Mouse (Mus musculus) limb, embryonic 15.5 days (tissue): ENCODE results near the gene Zfp683. TPM values are rescaled to one million over a fixed set of nuclear protein-coding genes. Genes with fewer than 3 reads are reported as not detected.
A peak's percentile ranks its signal among the peaks of the same experiment; 100 is the strongest.

Experiments used
- ATAC-seq: fragments of 200-750 bp; cut with Nextera tagmentation; 2 replicates; pipeline ENCODE4 v1.8.0; 2017; ENCODE audit warnings: low read depth, moderate TSS enrichment; ENCODE audit not compliant: insufficient number of reproducible peaks, low FRiP score, low TSS enrichment
- H3K27ac ChIP-seq: fragments of 300-500 bp; sonication (generic); 2 replicates; pipeline ENCODE4 v1.5.1; 2015; ENCODE audit warnings: moderate library complexity, mild to moderate bottlenecking, inconsistent platforms
- H3K27me3 ChIP-seq: fragments of 300-500 bp; sonication (generic); 2 replicates; pipeline ENCODE4 v1.6.1; 2015; ENCODE audit warnings: inconsistent platforms
- H3K36me3 ChIP-seq: fragments of 300-500 bp; sonication (generic); 2 replicates; pipeline ENCODE4 v1.6.1; 2015; ENCODE audit warnings: inconsistent platforms
- H3K4me1 ChIP-seq: fragments of 300-500 bp; sonication (generic); 2 replicates; pipeline ENCODE4 v1.6.1; 2015; ENCODE audit warnings: inconsistent platforms
- H3K4me2 ChIP-seq: fragments of 300-500 bp; sonication (generic); 2 replicates; pipeline ENCODE4 v1.6.1; 2015; ENCODE audit warnings: mild to moderate bottlenecking, inconsistent platforms
- H3K4me3 ChIP-seq: fragments of 300-500 bp; sonication (generic); 2 replicates; pipeline ENCODE4 v1.5.1; 2015; ENCODE audit warnings: mild to moderate bottlenecking, inconsistent platforms
- H3K9ac ChIP-seq: fragments of 300-500 bp; sonication (generic); 2 replicates; pipeline ENCODE4 v1.6.1; 2015; ENCODE audit warnings: inconsistent platforms
- H3K9me3 ChIP-seq: fragments of 300-500 bp; sonication (generic); 2 replicates; pipeline ENCODE4 v1.6.1; 2016; ENCODE audit warnings: inconsistent platforms
- WGBS: fragments of 180-500 bp; shearing (Covaris S2); methylation state at CpG from one replicate; pipeline ENCODE4 v1.1.7; 2015; 5-methylcytosine and 5-hydroxymethylcytosine counted together
- polyA plus RNA-seq: library from polyadenylated mRNA; unstranded; fragments of >200 nt; fragmentation: Nextera tagmentation; extraction: Ambion mirVana; gene quantifications from 2 replicates; pipeline ENCODE4 v1.2.1, GENCODE M21; 2015

Gene Zfp683
- not detected in 2 replicates for polyA plus RNA-seq

GRCm38 (mm10) chr4:134053538-134053937 is at the start of gene Zfp683:
Zfp683 (plus strand) TSS chr4:134053838.
- H3K9ac ChIP-seq, result no peak within 1 kb of the TSS
- no peaks in the 10 kb centered on the region for H3K36me3 ChIP-seq
- no peak within 1 kb of the TSS for H3K4me3 ChIP-seq
- H3K27ac ChIP-seq, result no peak within 1 kb of the TSS
- H3K4me2 ChIP-seq, result no peak within 1 kb of the TSS
- peaks cover 7% of the 10 kb centered on the region for H3K4me1 ChIP-seq
- WGBS, result 81% methylated on average over 3 of the region's 3 CpGs
- no peaks in the 10 kb centered on the region for H3K27me3 ChIP-seq
- H3K9me3 ChIP-seq, result no peaks in the 10 kb centered on the region
- no peak for ATAC-seq

DNA sequence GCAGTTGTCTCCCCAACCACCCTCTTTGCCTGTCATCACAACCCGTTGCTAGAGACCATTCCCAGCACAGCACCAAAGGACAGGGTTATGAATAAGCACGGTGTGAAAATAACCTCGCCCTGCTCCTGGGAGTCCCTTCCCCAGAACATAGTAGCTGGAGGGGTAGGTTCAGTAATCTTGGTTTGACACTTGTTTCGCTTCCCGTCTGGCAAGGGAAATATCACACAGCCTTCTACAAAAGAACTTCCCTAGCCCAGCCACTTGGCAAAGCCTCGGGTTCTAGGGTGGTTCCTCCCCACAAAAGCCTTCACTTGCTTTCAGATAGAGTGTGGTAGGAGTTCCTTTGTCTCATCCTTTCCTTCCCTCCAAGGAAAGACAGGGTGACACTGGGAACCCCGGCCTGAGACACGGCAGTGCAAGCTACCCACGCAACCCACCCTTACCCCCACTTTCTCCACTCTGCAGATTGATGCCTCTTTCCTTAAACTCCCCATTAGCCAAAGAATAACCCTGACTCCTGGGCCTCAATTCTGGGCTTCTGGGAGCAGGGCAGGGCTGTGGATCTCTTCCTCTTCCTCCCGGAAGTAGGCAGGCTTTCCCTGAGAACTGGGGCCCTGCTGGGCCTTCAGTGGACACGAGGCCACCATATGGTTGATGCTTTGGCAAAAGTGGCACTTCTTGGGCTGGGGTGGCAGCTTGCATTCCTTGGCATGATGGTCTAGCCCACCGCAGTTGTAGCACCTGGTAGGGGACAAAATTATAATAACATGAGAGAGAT is 47.9 kb upstream of the Zfp683 start:
- Histone ChIP-seq H3K36me3 (no peaks in the 10 kb centered on the region), H3K27me3 (no peaks in the 10 kb centered on the region), H3K27ac (no peak overlapping the region), H3K4me1 (no peaks in the 10 kb centered on the region; the same call in 1 of the 2 replicates), H3K9me3 (no peaks in the 10 kb centered on the region), H3K4me2 (no peak overlapping the region), H3K4me3 (no peak overlapping the region), H3K9ac (no peak overlapping the region)
- ATAC-seq, result no peak
- 79% methylated on average over 12 of the region's 12 CpGs for WGBS

DNA sequence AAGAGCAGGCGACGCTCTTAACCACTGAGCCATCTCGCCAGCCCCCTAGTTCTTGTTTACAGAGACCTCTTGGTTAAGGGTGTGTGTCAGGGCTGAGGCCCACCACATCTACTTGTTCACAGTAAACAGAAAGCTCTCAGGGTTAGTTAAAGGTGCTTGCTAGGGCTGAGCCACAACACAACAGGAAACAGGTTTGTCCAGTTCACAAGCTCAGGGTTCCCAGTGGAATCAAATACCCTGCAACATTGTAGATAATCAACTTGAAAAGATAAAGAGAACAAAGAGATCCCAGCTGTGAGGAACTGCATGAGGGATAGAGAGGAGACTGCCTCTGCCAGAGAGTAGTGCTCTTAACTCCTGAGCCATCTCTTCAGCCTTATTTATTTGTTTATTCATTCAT is 46.8 kb upstream of the Zfp683 start:
- peaks cover 6% of the 10 kb centered on the region for H3K4me1 ChIP-seq
- H3K36me3 ChIP-seq, result no peaks in the 10 kb centered on the region
- no peaks in the 10 kb centered on the region for H3K27me3 ChIP-seq
- no peaks in the 10 kb centered on the region for H3K9me3 ChIP-seq
- no peak overlapping the region for H3K4me2 ChIP-seq
- no peak overlapping the region for H3K27ac ChIP-seq
- H3K4me3 ChIP-seq, result no peak overlapping the region
- no peak overlapping the region for H3K9ac ChIP-seq
- 87% methylated on average over 3 of the region's 3 CpGs for whole genome bisulfite sequencing
- no peak for ATAC-seq

DNA sequence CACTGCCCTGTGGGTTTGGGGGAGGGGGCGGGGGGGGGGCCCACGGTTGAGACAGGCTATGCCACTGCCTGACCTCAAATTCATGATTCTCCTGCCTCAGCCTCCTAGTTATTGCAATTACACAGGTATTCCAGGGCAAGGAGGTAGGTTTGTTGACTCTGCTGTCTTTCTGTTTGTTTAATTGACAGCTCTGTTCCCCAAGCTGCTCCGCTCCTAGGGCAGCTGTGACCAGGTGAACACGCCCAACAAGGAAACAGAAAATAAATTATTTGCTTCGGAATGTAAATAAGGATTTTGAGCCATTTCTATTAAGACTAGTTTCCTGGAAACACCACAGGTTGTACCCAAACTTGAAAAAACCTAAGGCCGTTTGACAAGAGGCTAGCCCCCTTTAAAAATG is 43.9 kb upstream of the Zfp683 start:
- H3K9ac ChIP-seq, result no peak overlapping the region
- 0 out of 2 replicates have a peak, but pooled peaks cover 6% of the 10 kb centered on the region for H3K27me3 ChIP-seq
- no peaks in the 10 kb centered on the region for H3K9me3 ChIP-seq
- H3K4me1 ChIP-seq, result peaks cover 6% of the 10 kb centered on the region
- no peak overlapping the region for H3K4me3 ChIP-seq
- H3K27ac ChIP-seq, result no peak overlapping the region
- no peak overlapping the region for H3K4me2 ChIP-seq
- no peaks in the 10 kb centered on the region for H3K36me3 ChIP-seq
- 62% methylated on average over 6 of the region's 6 CpGs for WGBS
- ATAC-seq, result no peak

DNA sequence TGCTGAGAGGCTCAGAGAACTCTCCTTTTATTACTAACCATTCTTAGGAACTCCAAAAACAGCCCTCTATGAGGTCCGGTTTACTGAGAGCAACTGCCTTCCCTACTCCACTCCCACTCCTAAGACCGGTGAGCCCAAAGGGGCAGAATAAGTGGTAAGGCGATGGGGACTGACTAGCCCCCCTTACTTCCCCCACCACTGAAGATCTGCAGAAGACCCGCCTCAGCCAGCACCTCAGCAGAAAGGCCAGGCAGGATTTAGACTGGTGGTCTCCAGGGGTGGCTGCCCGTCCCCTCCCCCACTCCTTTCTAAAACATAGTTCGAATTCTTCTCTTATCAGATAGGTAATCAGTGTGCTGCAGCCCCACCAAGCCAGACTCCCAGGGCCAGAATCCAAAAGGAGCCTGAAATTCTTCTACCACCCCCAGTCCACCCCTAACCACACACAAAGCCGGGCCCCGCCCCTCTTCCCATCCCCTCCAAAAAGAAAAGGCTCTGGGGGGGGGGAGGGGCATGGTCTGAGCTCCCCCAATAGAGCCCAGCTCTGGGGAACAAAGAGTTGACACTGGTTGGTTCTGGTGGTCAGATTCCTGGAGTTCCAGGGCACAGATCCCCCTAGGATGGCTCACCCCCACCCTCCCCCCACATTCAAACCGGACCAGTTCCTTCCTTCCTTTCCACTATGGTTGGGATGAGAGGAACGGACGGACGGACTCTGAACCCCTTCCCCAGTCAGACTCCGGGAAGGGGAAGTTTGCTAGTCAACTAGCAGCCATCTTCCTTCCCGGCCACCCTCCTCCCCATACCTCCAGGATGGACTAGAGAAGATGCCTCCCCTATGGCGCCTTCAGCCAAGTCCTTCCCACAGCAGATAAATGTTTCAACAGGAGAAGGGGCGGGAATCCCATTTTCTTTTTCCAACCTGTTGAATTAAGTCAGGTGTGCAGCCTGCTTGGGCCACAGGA is 41.9 kb upstream of the Zfp683 start:
- no peak overlapping the region for H3K4me2 ChIP-seq
- H3K27ac ChIP-seq, result no peak overlapping the region
- no peak for ATAC-seq
- H3K4me3 ChIP-seq, result no peak overlapping the region
- no peaks in the 10 kb centered on the region for H3K9me3 ChIP-seq
- WGBS, result 24% methylated on average over 16 of the region's 16 CpGs
- peaks cover 19% of the 10 kb centered on the region for H3K27me3 ChIP-seq
- H3K36me3 ChIP-seq, result no peaks in the 10 kb centered on the region
- no peak overlapping the region for H3K9ac ChIP-seq
- peaks cover 7% of the 10 kb centered on the region for H3K4me1 ChIP-seq

GRCm38 (mm10) chr4:134012858-134013528 is 40.6 kb upstream of the Zfp683 start:
- peaks cover 20% of the 10 kb centered on the region for H3K4me1 ChIP-seq
- no peaks in the 10 kb centered on the region for H3K9me3 ChIP-seq
- no peak overlapping the region for H3K4me2 ChIP-seq
- no peak overlapping the region for H3K9ac ChIP-seq
- peaks cover 31% of the 10 kb centered on the region for H3K27me3 ChIP-seq
- no peak for ATAC-seq
- 50% methylated on average over 12 of the region's 12 CpGs for WGBS
- H3K27ac ChIP-seq, result no peak overlapping the region
- no peaks in the 10 kb centered on the region for H3K36me3 ChIP-seq
- no peak overlapping the region for H3K4me3 ChIP-seq

DNA sequence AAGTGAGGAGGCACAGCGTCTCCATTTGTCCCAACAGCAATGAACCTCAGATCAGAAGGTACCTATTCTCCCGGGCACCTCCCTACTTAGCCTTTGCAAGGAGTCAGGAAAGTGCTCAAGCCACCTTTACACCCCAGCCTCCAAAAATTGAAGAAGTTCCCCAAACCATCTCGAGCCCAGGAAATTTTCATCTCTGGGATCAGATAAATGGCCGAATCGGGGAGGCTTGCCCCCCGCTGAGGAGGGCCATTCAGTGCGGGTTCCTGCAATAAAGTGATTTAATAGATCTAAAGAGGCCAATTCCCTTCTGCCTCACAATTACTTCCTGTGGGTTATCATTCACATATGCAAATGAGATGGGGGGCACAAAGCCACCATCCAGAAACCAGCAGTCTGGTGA is 37.4 kb upstream of the Zfp683 start:
- H3K9ac ChIP-seq, result no peak overlapping the region
- peaks cover 24% of the 10 kb centered on the region for H3K4me1 ChIP-seq
- H3K36me3 ChIP-seq, result no peaks in the 10 kb centered on the region
- no peak overlapping the region for H3K4me3 ChIP-seq
- 7% methylated on average over 7 of the region's 7 CpGs for WGBS
- H3K27me3 ChIP-seq, result peaks cover 57% of the 10 kb centered on the region
- H3K9me3 ChIP-seq, result no peaks in the 10 kb centered on the region
- no peak overlapping the region for H3K4me2 ChIP-seq
- ATAC-seq, result no peak
- no peak overlapping the region for H3K27ac ChIP-seq

DNA sequence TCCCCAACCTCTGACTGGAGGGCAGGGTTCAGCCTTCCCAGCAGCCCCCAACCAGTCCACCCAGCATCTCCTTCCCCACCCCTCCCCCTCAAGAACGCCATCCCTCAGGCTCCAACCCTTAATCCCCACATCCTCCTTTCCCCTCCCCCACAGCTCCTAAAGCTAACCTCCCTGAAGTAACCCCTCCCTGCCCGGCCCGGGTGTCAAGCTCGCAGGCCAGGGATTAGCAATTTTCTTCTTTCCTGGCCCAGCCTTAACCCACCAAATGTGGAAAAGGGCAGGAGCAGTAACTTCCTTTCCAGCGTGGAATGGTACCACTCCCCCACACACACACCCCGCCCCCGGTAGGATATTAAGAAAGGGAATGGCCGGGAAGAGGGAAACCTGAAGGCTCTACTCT is 36.9 kb upstream of the Zfp683 start:
- H3K27me3 ChIP-seq, result peaks cover 57% of the 10 kb centered on the region
- no peak overlapping the region for H3K27ac ChIP-seq
- no peak for ATAC-seq
- no peak overlapping the region for H3K9ac ChIP-seq
- WGBS, result 2% methylated on average over 8 of the region's 8 CpGs
- no peak overlapping the region for H3K4me3 ChIP-seq
- H3K4me1 ChIP-seq, result peaks cover 19% of the 10 kb centered on the region
- H3K4me2 ChIP-seq, result no peak overlapping the region
- H3K36me3 ChIP-seq, result no peaks in the 10 kb centered on the region
- H3K9me3 ChIP-seq, result no peaks in the 10 kb centered on the region

- no peak for ATAC-seq
- Histone ChIP-seq H3K4me1 (peaks cover 18% of the 10 kb centered on the region), H3K27ac (no peak overlapping the region), H3K4me3 (no peak overlapping the region), H3K4me2 (no peak overlapping the region), H3K27me3 (peaks cover 55% of the 10 kb centered on the region), H3K9me3 (no peaks in the 10 kb centered on the region), H3K36me3 (no peaks in the 10 kb centered on the region), H3K9ac (no peak overlapping the region)
- WGBS, result 3% methylated on average over 21 of the region's 21 CpGs
Measured at GRCm38 (mm10) chr4:134017201-134017865, 36.3 kb upstream of the Zfp683 start.

DNA sequence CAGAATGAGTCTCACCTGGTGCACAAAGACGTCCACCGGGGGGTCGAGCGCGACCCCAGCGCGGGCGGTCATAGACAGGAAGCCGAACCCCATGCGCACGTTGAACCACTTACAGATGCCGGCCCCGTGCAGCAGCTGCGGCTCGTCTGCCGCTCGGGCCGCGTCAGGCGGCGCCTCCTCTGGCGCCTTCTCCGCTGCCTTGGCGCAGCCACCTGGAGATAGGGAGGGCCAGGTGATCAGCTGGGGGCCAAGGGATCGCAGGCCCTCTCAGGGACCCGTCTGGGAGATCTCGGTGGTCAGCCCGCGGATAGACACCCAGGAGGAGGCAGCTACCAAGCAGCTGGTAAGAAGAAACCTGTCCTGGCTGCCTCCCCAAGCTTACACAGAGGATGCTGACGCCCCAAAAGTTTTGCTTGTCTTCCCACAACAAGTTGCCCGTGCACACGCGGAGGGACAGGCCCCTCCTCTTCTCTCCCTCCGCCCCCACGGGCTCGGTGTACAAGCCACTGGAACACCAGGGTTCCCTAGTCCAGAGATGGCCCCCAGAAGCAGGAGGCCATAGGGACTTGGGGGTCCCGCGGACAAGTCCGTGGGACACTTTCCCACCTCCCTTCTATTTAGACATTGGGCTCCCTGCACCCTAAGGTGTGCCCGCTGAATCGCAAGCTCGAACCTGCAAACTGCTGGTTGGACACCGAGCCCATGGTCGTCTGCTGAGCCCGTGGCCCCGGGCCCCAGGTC is 35.4 kb upstream of the Zfp683 start:
- Histone ChIP-seq H3K9me3 (no peaks in the 10 kb centered on the region), H3K27me3 (peaks cover 53% of the 10 kb centered on the region), H3K27ac (no peak overlapping the region), H3K4me2 (no peak overlapping the region), H3K36me3 (no peaks in the 10 kb centered on the region), H3K4me1 (peaks cover 18% of the 10 kb centered on the region), H3K4me3 (peak overlapping the region; percentile 13; the same call in 1 of the 2 replicates), H3K9ac (no peak overlapping the region)
- ATAC-seq, result no peak
- WGBS, result under 1% methylated on average over 45 of the region's 46 CpGs

DNA sequence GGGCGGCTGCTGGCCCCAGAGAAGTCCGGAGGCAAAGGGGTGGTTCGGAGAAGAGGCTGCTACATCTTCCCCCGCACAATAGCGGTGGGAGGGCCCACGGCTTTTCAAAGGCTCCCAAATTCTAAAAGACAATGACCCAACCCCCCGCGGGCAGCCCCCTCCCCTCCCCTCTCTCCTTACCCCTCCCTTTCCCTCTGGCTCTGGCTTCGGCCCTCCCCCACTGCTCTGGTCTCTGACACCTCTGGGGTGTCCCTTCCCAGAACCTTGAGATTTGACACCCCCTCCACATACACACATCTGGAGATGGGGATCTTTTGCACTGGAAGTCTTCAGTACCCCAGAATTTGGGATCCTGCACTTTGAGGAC is 34.9 kb upstream of the Zfp683 start, which contains the start of gene Lin28a:
Lin28a (minus strand) TSS at position 63 of the 367 bp plus-strand sequence.
- no peak within 1 kb of the TSS for H3K27ac ChIP-seq
- H3K4me3 ChIP-seq, result peak within 1 kb of the TSS; percentile 13; the same call in 1 of the 2 replicates
- no peak within 1 kb of the TSS for H3K4me2 ChIP-seq
- H3K36me3 ChIP-seq, result no peaks in the 10 kb centered on the region
- H3K27me3 ChIP-seq, result peaks cover 51% of the 10 kb centered on the region
- H3K9me3 ChIP-seq, result no peaks in the 10 kb centered on the region
- no peak for ATAC-seq
- 0% methylated on average over 9 of the region's 9 CpGs for WGBS
- H3K4me1 ChIP-seq, result peaks cover 18% of the 10 kb centered on the region
- H3K9ac ChIP-seq, result no peak within 1 kb of the TSS
